Mouse (Mus musculus): ENCODE measurements at regions not wholly inside any gene's neighbourhood (a gene's known extent, or its start where the extent isn't known, plus 50 kb on each side); places are given as distances from the start of the nearest gene placed in this dataset.

- no peak overlapping the region for H3ac ChIP-seq (ENCODE audit: control insufficient read depth, insufficient read length, low read depth)
- H3K36me3 ChIP-seq (ENCODE audit: control insufficient read depth, insufficient read depth), result no peaks in the 10 kb centered on the region
- H3K27me3 ChIP-seq (ENCODE audit: control insufficient read depth, insufficient read depth, insufficient read length), result no peaks in the 10 kb centered on the region
- no peaks in the 10 kb centered on the region for H3K79me2 ChIP-seq (ENCODE audit: control insufficient read depth, insufficient read depth)
- no peak for TF ChIP-seq MAX (IDR thresholded peaks at IDR 0.05)
- no peak for TF ChIP-seq CEBPB (IDR thresholded peaks at IDR 0.05; ENCODE audit: low read depth)
- no peak for TF ChIP-seq MYOD1 (IDR thresholded peaks at IDR 0.05; ENCODE audit: control insufficient read depth, insufficient read length, low read depth)
- TF ChIP-seq USF1 (IDR thresholded peaks at IDR 0.05; ENCODE audit: low read depth), result no peak
- no peak for TF ChIP-seq CTCF (IDR thresholded peaks at IDR 0.05; ENCODE audit: control insufficient read depth, insufficient read depth, insufficient read length)
- no peak for TF ChIP-seq MYOG (IDR thresholded peaks at IDR 0.05; ENCODE audit: control insufficient read depth, extremely low read depth, insufficient read length)
- no peak for TF ChIP-seq FOSL1 (IDR thresholded peaks at IDR 0.05; ENCODE audit: insufficient read depth, low read length, poor library complexity, severe bottlenecking)
- H3K4me3 ChIP-seq (ENCODE audit: insufficient read depth, poor library complexity, severe bottlenecking), result no peak overlapping the region
- no peaks in the 10 kb centered on the region for H3K79me3 ChIP-seq (ENCODE audit: low read depth)
Measured at GRCm38 (mm10) chr11:56925368-56925896, 85.8 kb upstream of the Gria1 start.

GRCm38 (mm10) chr11:56932766-56933165 lies 78.4 kb upstream of the Gria1 start:
- H3K36me3 ChIP-seq (ENCODE audit: control insufficient read depth, insufficient read depth), result no peaks in the 10 kb centered on the region
- no peaks in the 10 kb centered on the region for H3K79me3 ChIP-seq (ENCODE audit: low read depth)
- H3K4me3 ChIP-seq (ENCODE audit: insufficient read depth, poor library complexity, severe bottlenecking), result no peak overlapping the region
- no peaks in the 10 kb centered on the region for H3K27me3 ChIP-seq (ENCODE audit: control insufficient read depth, insufficient read depth, insufficient read length)
- no peak overlapping the region for H3ac ChIP-seq (ENCODE audit: control insufficient read depth, insufficient read length, low read depth)
- no peaks in the 10 kb centered on the region for H3K79me2 ChIP-seq (ENCODE audit: control insufficient read depth, insufficient read depth)
- no peak for TF ChIP-seq MYOD1 (IDR thresholded peaks at IDR 0.05; ENCODE audit: control insufficient read depth, insufficient read length, low read depth)
- TF ChIP-seq FOSL1 (IDR thresholded peaks at IDR 0.05; ENCODE audit: insufficient read depth, low read length, poor library complexity, severe bottlenecking), result no peak
- TF ChIP-seq CTCF (IDR thresholded peaks at IDR 0.05; ENCODE audit: control insufficient read depth, insufficient read depth, insufficient read length), result no peak
- TF ChIP-seq MYOG (IDR thresholded peaks at IDR 0.05; ENCODE audit: control insufficient read depth, extremely low read depth, insufficient read length), result no peak
- no peak for TF ChIP-seq USF1 (IDR thresholded peaks at IDR 0.05; ENCODE audit: low read depth)
- TF ChIP-seq MAX (IDR thresholded peaks at IDR 0.05), result no peak
- no peak for TF ChIP-seq CEBPB (IDR thresholded peaks at IDR 0.05; ENCODE audit: low read depth)

GRCm38 (mm10) chr11:56952357-56952756 lies 58.8 kb upstream of the Gria1 start:
- Histone ChIP-seq H3K27me3 (ENCODE audit: control insufficient read depth, insufficient read depth, insufficient read length) (peaks cover 4% of the 10 kb centered on the region), H3K79me2 (ENCODE audit: control insufficient read depth, insufficient read depth) (no peaks in the 10 kb centered on the region), H3ac (ENCODE audit: control insufficient read depth, insufficient read length, low read depth) (no peak overlapping the region), H3K4me3 (ENCODE audit: insufficient read depth, poor library complexity, severe bottlenecking) (no peak overlapping the region), H3K79me3 (ENCODE audit: low read depth) (no peaks in the 10 kb centered on the region), H3K36me3 (ENCODE audit: control insufficient read depth, insufficient read depth) (no peaks in the 10 kb centered on the region)
- TF ChIP-seq MAX (IDR thresholded peaks at IDR 0.05) (no peak), CTCF (IDR thresholded peaks at IDR 0.05; ENCODE audit: control insufficient read depth, insufficient read depth, insufficient read length) (no peak), MYOD1 (IDR thresholded peaks at IDR 0.05; ENCODE audit: control insufficient read depth, insufficient read length, low read depth) (no peak), MYOG (IDR thresholded peaks at IDR 0.05; ENCODE audit: control insufficient read depth, extremely low read depth, insufficient read length) (no peak), USF1 (IDR thresholded peaks at IDR 0.05; ENCODE audit: low read depth) (no peak), CEBPB (IDR thresholded peaks at IDR 0.05; ENCODE audit: low read depth) (no peak), FOSL1 (IDR thresholded peaks at IDR 0.05; ENCODE audit: insufficient read depth, low read length, poor library complexity, severe bottlenecking) (no peak)

- no peaks in the 10 kb centered on the region for H3K79me2 ChIP-seq (ENCODE audit: control insufficient read depth, insufficient read depth)
- no peaks in the 10 kb centered on the region for H3K79me3 ChIP-seq (ENCODE audit: low read depth)
- TF ChIP-seq MYOD1 (IDR thresholded peaks at IDR 0.05; ENCODE audit: control insufficient read depth, insufficient read length, low read depth), result no peak
- TF ChIP-seq FOSL1 (IDR thresholded peaks at IDR 0.05; ENCODE audit: insufficient read depth, low read length, poor library complexity, severe bottlenecking), result no peak
- TF ChIP-seq USF1 (IDR thresholded peaks at IDR 0.05; ENCODE audit: low read depth), result no peak
- no peak for TF ChIP-seq MYOG (IDR thresholded peaks at IDR 0.05; ENCODE audit: control insufficient read depth, extremely low read depth, insufficient read length)
- TF ChIP-seq CTCF (IDR thresholded peaks at IDR 0.05; ENCODE audit: control insufficient read depth, insufficient read depth, insufficient read length), result no peak
- TF ChIP-seq CEBPB (IDR thresholded peaks at IDR 0.05; ENCODE audit: low read depth), result no peak
- no peak for TF ChIP-seq MAX (IDR thresholded peaks at IDR 0.05)
- no peak overlapping the region for H3ac ChIP-seq (ENCODE audit: control insufficient read depth, insufficient read length, low read depth)
- H3K36me3 ChIP-seq (ENCODE audit: control insufficient read depth, insufficient read depth), result no peaks in the 10 kb centered on the region
- peaks cover 4% of the 10 kb centered on the region for H3K27me3 ChIP-seq (ENCODE audit: control insufficient read depth, insufficient read depth, insufficient read length)
- H3K4me3 ChIP-seq (ENCODE audit: insufficient read depth, poor library complexity, severe bottlenecking), result no peak overlapping the region
Measured at GRCm38 (mm10) chr11:56957824-56958223, 53.4 kb upstream of the Gria1 start.

Data from C2C12 (cell line).